Mouse (Mus musculus) megakaryocyte, embryonic 14.5 days (primary cell): ENCODE measurements around the gene March8.

Experiments used
- FLI1 ChIP-seq: IDR thresholded peaks from 2 replicates; pipeline ENCODE4 v1.6.1; 2012; ENCODE audit warnings: low read length, inconsistent platforms, mixed read lengths
- GATA1 ChIP-seq: IDR thresholded peaks from 3 replicates; pipeline ENCODE4 v1.6.1; 2012; ENCODE audit warnings: mixed read lengths, low read length, inconsistent platforms, borderline replicate concordance

DNA sequence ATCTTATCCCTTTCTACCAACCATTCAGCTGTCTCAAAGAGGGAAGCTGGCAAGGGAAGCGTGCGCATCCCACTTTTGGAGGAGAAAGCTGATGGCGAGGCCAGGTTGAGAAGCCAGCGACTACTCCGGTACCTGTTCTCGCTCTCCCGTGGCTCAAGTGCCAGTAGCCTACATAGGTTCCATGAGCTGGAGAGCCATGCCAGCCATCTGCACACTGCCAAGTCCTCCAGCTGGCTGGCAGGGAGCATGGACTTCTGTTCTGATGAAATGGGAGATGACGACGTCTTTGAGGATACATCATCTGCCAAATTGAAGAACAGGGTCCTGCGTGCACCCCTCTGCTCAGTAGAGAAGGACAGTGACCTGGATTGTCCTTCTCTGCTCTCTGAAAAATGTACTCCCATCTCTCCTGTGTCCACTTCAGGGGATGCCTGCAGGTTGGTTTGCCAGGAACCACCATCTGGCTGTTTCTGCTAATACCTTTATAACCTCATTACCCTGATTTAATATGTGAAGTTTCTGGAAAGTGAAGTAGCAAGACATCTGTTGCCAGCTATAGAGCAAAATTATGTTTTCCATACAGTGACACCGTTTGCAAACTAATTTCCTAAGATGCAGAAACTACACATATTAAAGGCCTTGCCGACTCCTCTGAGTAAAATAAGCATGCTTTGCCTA, 64.1 kb downstream of the March8 start:
- no peak for TF ChIP-seq FLI1
- no peak for TF ChIP-seq GATA1
